ENCODE assay signal across 15 mouse cellular contexts in the genomic region with DNA sequence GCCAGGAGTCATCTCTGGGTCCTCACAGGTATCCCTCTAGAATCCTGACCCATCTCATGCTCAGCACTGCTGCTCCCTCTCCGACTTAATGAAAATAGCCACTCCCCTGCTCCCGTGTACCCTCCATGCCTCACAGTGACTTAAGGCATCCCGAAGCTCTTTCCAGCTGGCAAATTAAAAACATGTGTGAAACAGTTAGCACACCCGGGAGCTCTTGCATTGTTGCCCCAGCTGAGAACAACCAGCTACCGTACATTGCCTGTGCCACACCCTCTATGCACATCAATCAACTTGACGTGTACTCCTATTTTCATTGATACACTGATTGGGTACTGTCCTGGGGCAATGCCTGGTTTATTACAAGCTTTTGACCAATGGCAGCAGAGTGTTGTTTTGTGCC.
"Had no signal": no experiment of that assay in that cellular context is flagged by ENCODE, and none has a peak within 500 bp of the region (broad histone marks: within the 10 kb centered on the region; RNA-seq: fewer than 3 reads in every experiment).

No protein-coding gene starts in this region.

- H3K4me2 ChIP-seq: limb, embryonic 13.5 days; midbrain, embryonic 12.5 days had no signal

- H3K4me3 ChIP-seq: layer of hippocampus, adult 2 months; limb, embryonic 13.5 days; midbrain, embryonic 12.5 days had no signal

- H3K27me3 ChIP-seq: midbrain, embryonic 12.5 days had no signal

- H3K27ac ChIP-seq: kidney, postnatal 0 days; layer of hippocampus, adult 2 months; limb, embryonic 13.5 days; liver, embryonic 14.5 days; midbrain, embryonic 12.5 days had no signal

- ATAC-seq: intestine, postnatal 0 days had no signal

- H3K9me3 ChIP-seq: limb, embryonic 13.5 days; midbrain, embryonic 12.5 days had no signal

- DNase-seq: kidney, adult 8-10 months; kidney, postnatal 36 days; lung, adult 18-20 months; lung, postnatal 36 days; retina, postnatal 1 day; right cerebral cortex, postnatal 4 days; spleen, adult 18-20 months; thymus, adult 18-20 months; thymus, postnatal 14 days had no signal

- H3K9ac ChIP-seq: limb, embryonic 13.5 days; liver, embryonic 14.5 days; midbrain, embryonic 12.5 days had no signal

- H3K36me3 ChIP-seq: midbrain, embryonic 12.5 days had no signal
